Mouse (Mus musculus): ENCODE data around the gene Desi1.

Desi1 gene

GRCm38 (mm10) chr15:81966062-81966829 lies 67.4 kb downstream of the Desi1 start:
- no peak for DNase-seq (ENCODE audit: low read depth, low spot score)

DNA sequence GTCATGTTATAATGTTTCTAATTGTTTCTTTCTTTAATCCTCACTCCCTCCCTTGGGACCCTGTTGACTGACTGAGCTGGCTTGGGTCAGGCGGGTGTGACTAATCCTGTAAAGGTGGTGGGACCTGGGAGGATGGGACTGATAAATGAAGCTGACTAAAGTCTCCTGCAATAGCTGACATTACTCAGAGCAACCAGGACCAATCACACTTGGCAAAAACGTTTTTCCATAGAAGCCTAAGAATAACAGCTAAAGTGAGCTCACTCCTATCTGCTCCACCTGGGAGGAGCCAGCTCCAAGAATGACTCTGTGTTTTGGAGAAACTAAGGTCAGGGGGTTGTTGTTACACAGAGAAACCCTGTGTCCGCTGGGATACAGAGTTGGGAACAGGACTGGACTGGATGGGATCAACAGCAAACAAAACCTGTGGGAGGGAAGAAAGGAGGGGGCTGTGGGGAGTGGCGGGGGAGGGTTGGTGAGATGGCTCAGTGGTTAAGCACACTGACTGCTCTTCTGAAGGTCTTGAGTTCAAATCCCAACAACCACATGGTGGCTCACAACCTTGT lies 68.6 kb downstream of the Desi1 start:
- peak; percentile 75 for DNase-seq (ENCODE audit: low read depth, low spot score)

DNA sequence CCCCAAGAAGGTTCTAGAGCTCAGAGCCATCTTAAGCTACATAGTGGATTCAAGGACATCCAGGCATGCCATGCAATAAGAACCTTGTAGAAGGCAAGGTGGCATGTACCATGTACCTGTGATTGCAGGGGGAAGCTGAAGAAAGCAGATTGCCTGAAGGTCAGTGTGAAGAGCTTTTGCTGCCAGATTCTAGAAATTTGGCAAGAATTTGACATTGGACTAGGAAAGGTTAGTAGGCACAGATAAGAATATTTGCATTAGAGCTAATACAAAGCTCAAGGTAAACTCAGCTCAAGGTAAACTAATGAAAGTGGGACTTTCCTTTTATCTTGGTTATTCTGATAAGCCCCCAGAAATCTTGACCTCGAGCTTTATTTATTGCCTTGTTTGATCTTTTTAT lies 69.4 kb downstream of the Desi1 start:
- DNase-seq (ENCODE audit: low read depth, low spot score), result no peak

GRCm38 (mm10) chr15:81961078-81961451 lies 72.6 kb downstream of the Desi1 start:
- no peak for DNase-seq (ENCODE audit: low read depth, low spot score)

GRCm38 (mm10) chr15:81960171-81961077 lies 73.2 kb downstream of the Desi1 start, which contains the start of gene Pmm1:
Gene Pmm1, minus strand, starts transcription at chr15:81960930.
- peak; percentile 97 for DNase-seq (ENCODE audit: low read depth, low spot score)

DNA sequence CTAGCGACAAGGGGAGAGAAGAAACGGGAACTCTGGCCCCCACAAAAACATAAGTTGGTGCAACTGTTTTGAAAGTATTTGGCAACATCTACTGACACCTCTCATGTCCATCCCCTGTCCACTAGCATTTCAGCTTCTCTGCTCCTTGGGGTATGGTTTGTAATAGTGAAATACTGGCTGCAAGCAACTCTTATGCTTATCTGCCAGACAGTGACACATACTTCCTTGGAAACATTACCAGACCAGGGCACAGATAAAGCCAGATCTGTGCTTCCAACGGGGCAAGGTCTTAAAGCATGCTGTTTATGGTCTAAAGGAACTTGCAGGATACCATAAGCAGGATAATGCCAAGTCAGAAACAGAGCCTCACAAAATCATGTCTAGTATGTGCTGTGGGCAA lies 74.8 kb downstream of the Desi1 start:
- DNase-seq (ENCODE audit: low read depth, low spot score), result no peak

- no peak for DNase-seq (ENCODE audit: low read depth, low spot score)
Measured at GRCm38 (mm10) chr15:81957598-81957997, 76.1 kb downstream of the Desi1 start.

GRCm38 (mm10) chr15:81956457-81956856 lies 77.2 kb downstream of the Desi1 start:
- DNase-seq (ENCODE audit: low read depth, low spot score), result peak; percentile 76

DNA sequence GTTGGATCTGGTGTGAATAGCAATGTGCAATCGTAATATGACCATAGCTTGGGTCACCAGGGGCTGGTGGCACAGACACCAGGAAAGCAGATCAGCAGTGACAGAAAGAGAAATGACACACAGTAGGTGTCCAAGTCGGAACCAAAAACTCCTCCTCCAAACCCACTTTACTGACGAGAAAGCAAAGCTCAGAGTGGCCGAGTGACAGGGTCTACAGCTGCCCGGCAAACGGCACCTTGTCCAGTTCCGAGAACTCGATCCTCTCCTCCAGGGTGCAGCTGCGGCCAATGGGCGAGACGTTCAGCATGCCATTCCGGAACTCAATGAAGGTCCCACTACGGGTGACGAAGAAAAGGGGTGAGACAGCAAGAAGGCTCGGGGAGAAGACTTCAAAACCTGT lies 78.2 kb downstream of the Desi1 start:
- no peak for DNase-seq (ENCODE audit: low read depth, low spot score)

- DNase-seq (ENCODE audit: low read depth, low spot score), result no peak
Measured at GRCm38 (mm10) chr15:81954716-81955115, 78.9 kb downstream of the Desi1 start.

DNA sequence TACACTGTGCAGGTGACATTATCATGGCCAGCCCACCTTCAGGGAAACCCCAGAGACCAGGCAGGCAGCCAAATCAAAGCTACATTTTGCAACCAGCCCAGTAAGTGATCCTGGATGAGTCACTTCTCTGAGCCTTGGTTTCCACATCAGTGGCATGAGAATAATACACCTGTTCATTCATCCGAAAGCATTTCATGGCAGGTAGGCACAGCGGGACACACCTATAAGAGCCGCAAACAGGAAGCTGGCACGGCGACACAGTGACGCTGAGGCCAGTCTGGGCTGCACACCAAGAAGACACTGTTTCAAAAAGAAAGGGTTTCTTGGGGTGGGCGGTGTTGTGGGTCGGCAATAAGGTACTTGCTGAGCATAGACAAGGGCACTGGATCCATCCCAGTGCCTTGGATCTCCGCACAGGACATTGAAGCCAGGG lies 79.5 kb downstream of the Desi1 start:
- no peak for DNase-seq (ENCODE audit: low read depth, low spot score)

DNA sequence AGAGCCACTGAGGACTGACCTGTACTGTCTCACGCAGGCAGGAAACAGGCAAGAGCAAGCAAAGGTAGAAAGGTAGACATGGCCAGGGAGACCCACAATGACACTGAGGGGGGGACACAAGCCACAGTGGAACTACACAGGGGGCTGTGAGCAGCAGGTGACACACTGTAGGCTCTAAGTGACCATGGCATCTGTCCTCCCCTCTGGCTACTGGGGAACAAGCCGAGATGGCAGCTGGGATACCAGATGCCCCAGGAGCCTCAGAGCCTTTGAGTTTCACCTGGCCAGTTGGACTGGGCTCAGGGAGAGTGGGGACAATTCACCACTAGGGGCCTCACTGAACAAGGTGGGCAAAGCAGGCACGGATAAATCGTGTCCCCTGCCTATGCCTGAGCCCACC lies 81.4 kb downstream of the Desi1 start:
- no peak for DNase-seq (ENCODE audit: low read depth, low spot score)

GRCm38 (mm10) chr15:81951159-81951558 lies 82.5 kb downstream of the Desi1 start:
- DNase-seq (ENCODE audit: low read depth, low spot score), result no peak

- DNase-seq (ENCODE audit: low read depth, low spot score), result no peak
Measured at GRCm38 (mm10) chr15:81950716-81951115, 82.9 kb downstream of the Desi1 start.

- DNase-seq (ENCODE audit: low read depth, low spot score), result no peak
Measured at GRCm38 (mm10) chr15:81949476-81950131, 84.1 kb downstream of the Desi1 start.

- no peak for DNase-seq (ENCODE audit: low read depth, low spot score)
Measured at GRCm38 (mm10) chr15:81949076-81949475, 84.6 kb downstream of the Desi1 start.

- DNase-seq (ENCODE audit: low read depth, low spot score), result no peak
Measured at GRCm38 (mm10) chr15:81943176-81943749, 90.4 kb downstream of the Desi1 start.
